Mouse (Mus musculus) heart, postnatal 14 days (tissue): ENCODE data around the gene Htr2b. TPM values are rescaled to one million over a fixed set of nuclear protein-coding genes. Genes with fewer than 3 reads are reported as not detected.

Source experiments
- DNase-seq, 2 experiments: peaks; one replicate each; pipeline ENCODE4 v3.0.0; 2021 to 2022
- intact Hi-C: fragments of 180-260 bp; cut with DNase I; formaldehyde crosslinking; loops from one replicate; pipeline ENCODE4 v1.15.1; 2025
- long read RNA-seq, 2 experiments: library from polyadenylated mRNA; stranded (forward); transcript quantifications; one replicate each; pipeline ENCODE4 v2.0.0; 2021
- total RNA-seq, 2 experiments: library from RNA; stranded (reverse); gene quantifications; 2 replicates each; pipeline ENCODE4 v1.2.3; 2021

Gene Htr2b
- under 1 TPM in 1 of 2 experiments, not detected in 1; 0.20 TPM for total RNA-seq
- long read RNA-seq, experiment 1 = 0 reads
- long read RNA-seq, experiment 2, partial matches to known transcripts = 0 of 1 reads
- long read RNA-seq, experiment 2, other reads (novel, unspliced or antisense) = 0 of 1 reads

DNA sequence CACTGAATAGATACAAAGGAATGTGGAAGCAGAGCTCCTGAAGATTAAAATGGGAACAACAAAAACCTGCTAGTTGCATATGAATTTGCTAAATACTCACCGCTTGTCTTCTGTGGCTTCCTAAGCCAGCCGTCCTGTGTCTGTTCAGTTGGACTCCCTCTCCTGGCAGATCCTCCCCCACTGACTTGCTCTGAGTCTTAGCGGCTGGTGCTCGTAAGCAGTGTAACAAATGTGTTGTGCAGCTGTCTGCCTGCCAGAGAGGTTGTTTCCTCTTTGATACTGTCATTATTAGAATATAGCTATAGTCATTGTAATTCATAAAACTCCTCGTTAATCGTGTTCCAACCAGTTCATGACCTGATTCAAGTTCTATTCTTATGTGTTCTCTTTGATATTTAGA, at the start of gene Htr2b:
Gene Htr2b, minus strand, starts transcription at position 192 of the 400 bp plus-strand sequence.
- intact Hi-C loops = no loop called here
- peak; percentile 49 to 66 for DNase-seq

GRCm38 (mm10) chr1:86161061-86161460, 49.3 kb upstream of the Htr2b start:
- intact Hi-C loops = no loop called here
- no peak for DNase-seq

DNA sequence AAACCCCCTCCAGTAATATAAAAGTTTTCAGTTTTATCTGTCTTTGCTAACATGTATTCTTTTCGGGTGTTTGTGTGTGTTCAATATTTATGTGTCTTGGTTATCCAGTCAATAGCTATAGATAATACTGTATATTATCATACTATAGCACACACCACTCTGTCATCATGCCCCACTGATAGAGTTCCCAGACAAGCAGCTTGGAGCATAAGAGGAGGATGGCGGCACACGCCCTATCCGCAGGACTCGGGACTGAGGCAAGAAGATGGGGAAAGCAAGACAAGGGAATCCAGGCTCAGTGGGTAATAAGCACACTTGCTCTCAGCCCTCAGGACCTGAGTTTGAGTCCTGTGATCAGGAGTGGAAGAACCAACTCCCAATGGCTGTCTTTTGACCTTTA, 48.7 kb upstream of the Htr2b start:
- no peak for DNase-seq
- intact Hi-C loops = no loop called here

DNA sequence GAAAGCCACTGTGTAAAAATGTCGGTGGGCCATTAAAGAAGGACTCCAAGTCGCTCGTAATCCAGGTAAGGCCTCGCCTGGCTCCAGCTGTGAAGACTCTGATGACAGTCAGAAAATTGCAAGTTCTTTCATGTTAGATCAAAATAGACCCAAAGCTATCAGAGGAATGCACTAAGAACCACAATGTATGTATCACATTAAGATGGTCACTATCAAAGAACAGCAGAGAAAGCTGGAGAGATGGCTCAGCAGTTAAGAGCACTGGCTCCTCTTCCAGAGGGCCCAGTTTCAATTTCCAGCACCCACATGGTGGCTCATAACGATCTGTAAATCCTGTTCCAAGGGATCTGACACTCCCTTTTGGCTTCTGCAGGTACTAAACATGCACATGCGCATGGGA, 48.3 kb upstream of the Htr2b start:
- intact Hi-C loops = no loop called here
- no peak for DNase-seq

DNA sequence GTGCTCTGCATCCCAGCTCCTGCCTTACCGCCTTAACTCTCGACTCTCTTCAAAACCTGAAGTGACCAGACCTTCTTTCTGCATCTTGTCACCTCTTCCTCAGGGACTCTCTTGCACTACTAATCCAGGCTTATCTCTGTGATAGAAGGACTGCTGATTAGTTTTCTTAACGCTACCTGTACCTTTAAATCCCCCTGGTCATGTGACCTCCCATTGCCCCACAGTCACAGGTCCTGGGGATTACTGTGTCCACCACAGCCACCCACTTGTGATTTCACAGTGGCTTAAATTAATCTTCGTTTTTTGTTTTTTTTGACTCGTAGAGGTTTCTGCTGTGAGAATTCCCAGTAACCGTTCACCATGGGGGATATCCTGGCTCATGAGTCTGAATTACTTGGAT, 44.8 kb upstream of the Htr2b start:
- intact Hi-C loops = no loop called here
- DNase-seq = no peak

DNA sequence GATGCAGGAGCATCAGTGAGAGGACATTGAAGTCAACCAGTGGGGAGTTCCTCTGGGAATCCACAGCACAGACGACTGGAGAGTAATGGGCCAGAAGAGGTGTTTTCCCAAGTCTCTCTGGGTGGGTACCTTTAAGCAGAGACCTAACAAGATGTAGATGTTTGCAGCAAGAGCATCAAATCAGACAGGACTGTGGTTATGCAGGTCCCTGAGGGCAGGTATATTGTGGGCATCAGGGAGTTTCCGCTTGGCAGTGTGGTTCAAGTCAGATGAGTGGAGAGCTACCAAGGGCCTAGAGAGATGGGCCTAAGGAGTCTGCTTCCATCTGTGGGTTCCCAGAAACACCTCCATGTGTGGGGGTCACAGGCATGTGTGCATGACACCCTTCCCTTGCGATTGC, 44.3 kb upstream of the Htr2b start:
- DNase-seq = no peak
- intact Hi-C loops = no loop called here

- intact Hi-C loops = no loop called here
- DNase-seq = no peak
Measured at GRCm38 (mm10) chr1:86154824-86155164, 43.0 kb upstream of the Htr2b start.

DNA sequence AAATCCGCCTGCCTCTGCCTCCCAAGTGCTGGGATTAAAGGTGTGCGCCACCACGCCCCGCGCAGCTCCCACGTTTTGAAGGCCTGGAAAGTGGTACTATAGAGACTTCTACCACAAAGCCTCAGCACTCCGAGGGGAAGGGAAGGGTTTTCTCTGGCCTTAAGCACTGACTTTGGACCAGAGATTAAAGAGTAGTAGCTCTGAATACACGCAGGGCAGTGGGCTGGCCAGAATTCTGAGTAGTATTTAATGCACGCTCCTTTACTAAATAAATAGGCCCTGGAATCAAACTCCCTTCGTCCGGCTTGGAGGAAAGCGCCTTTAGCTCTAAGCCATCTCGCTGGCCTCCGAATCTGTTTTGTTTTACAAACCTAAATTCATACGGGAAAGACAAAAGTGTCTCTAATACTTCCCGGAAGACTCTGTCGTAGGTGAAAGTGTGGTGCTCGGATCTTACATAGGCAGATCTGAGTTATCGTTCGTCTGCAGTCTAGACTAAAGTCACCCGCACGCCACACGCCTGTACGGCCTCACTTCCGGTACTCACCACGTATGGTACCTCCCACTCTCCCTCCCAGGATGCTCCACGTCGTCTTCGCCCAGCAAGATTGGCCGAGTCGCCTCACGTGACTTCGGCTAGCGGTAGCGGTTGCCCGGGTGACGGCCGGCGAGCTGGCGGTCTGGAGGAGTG, 42.5 kb upstream of the Htr2b start, which contains the start of gene Armc9:
Gene Armc9, plus strand, starts transcription at position 648 of the 691 bp plus-strand sequence.
- intact Hi-C loops = no loop called here
- DNase-seq = peak; percentile 92 to 94

DNA sequence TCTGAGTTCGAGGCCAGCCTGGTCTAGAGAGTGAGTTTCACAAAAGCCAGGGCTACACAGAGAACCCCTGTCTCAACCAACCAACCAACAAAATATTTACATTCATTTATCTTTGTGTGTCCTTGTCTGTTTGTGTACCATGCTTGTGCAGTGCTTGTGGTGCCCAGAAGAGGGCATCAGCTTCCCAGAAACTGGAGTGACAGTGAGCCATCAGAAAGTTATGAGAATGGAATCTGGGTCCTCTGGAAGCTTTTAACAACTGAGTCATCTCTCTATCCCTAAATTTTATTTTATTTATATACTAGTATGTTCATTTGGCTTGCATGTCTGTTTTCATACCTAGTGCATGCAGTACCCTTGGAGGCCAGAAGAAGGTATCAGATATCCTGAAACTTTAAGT, 40.8 kb upstream of the Htr2b start:
- peak in 1 of 2 experiments; percentile 6 for DNase-seq
- intact Hi-C loops = no loop called here

DNA sequence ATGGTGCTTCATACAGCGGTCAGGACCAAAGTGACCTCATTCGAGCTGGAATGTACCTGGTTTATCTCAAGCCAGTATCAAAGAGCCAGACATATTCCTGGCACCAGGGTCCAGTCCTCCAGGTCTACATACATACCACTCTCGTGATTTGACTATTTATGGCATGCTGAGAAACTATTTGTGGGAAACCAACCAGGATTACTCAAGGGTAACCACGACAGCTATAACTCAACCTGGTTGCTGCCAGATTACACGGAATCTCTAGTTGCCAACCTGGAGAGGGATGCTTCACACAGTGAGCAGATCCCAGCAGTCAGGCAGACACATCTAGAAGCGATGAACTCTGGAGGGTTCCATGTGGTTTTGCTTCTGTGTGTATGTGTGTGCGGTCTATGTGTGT, 39.6 kb upstream of the Htr2b start:
- intact Hi-C loops = no loop called here

DNA sequence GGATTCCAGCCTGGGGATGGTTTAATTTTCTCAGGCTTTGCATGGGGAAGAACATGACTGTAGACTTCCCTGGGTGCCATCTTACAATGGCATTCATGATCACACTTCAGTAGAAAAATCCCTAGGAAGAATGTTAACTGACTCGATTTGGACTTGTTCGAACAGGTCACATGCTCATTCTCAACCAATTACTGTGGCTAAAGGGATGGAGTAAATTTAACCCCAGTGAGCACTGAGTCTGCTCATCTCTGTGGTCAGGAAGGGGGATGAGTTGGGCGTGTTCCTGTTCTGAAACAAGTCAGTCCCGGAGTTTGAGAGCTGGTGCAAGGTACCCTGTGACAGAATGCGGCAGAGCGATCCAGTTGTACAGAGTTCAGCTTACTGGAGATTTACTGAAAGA, 39.2 kb upstream of the Htr2b start:
- no peak for DNase-seq
- intact Hi-C loops = no loop called here

More for the DNA sequence above, 39.6 kb upstream of the Htr2b start:
- DNase-seq = no peak

GRCm38 (mm10) chr1:86148161-86148560, 36.4 kb upstream of the Htr2b start:
- intact Hi-C loops = no loop called here
- DNase-seq = no peak

- peak in 1 of 2 experiments; percentile 7 for DNase-seq
- intact Hi-C loops = no loop called here
Measured at GRCm38 (mm10) chr1:86147557-86147956, 35.8 kb upstream of the Htr2b start.

DNA sequence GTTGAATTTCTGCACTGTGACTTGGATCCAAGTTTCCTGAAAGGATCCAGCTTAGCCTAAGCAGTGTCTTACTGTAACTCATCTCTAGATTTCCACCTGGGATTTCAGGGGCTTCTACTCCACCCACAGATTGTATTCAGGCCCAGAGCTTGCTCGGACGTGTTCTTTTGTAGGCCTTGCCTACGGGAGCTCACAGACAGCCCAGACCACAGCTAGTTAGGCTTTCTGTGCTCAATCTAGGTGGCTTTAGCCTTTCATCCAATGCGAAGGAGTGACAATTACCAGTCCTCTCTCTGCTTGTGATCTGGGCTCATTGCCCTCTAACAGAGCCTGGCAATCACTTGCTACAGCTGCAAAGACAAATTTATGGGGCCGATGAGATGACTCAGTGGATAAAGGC, 34.5 kb upstream of the Htr2b start:
- no peak for DNase-seq
- intact Hi-C loops = no loop called here

DNA sequence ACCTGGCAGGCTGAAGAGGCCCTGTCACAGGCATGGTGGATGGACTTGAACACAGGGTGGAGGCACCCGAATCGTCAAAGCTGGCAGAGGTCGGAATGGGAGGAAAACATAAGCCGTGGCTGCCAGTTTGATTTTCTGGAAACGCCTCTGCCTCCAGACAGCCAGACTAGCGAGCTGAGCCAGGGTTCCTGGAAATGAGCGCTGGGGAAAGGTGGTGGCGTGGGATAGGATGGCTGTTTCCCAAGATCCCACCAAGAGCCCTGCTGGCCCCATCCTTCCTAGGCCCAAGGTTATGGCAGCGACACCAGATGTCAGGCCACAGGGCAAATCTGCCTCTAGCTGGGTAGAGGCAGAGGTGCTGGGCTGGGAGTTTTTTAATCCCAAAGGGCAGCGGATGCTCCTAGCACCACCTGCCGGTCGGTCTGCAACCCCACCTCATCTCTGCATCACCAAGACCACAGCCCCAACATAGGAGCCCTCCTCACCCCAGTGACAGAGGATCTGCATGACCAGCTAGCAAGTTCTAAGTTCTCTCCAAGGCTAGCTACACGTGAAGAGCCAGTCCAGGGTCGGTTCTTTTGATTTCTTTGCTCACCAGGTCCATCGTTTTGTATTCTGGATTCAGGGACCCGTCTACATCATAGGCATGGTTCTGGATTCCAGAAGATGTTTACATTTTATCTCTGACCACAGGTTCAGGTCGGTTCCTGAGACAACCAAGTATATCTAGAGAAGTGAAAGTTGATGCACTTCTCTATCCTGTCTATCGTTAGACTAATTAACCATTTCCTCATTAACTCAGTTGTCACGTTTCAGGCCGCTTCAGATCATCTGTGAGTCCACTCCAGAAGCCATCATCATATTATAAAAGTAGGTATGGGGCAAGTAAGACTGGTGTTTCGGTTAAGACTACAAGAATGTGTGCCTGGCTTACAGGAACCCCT, 32.5 kb upstream of the Htr2b start:
- intact Hi-C loops = loop anchor here (5.0 kb wide), 1 partner anchor 82 kb away; the partner anchor contains the start of gene Psmd1
- DNase-seq = peak in 1 of 2 experiments; percentile 10

GRCm38 (mm10) chr1:86143165-86143564, 31.4 kb upstream of the Htr2b start:
- intact Hi-C loops = loop anchor here (5.0 kb wide), 1 partner anchor 81 kb away; the partner anchor contains the start of gene Psmd1
- DNase-seq = no peak

GRCm38 (mm10) chr1:86141081-86141480, 29.3 kb upstream of the Htr2b start:
- DNase-seq = no peak
- intact Hi-C loops = loop anchor here (5.0 kb wide), 1 partner anchor 79 kb away; the partner anchor contains the start of gene Psmd1

DNA sequence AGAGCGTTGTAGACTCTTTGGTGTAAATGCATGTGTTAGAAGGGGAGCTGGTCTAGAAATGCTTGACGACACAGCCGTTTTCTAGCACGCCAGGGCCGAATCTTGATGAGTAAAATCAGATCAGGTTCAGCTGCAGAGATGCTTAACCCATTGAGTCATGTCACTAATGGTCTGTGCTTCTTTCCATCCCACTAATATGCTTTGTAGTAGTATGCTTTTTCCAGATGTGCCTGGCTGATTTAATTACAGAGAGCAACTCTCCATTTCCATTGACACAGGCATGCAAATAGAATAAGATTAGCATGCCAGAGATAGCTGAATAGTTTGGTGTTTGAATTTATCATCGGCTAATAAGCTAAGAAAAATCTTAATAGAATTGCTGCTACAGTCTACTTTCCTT, 23.5 kb upstream of the Htr2b start:
- no peak for DNase-seq
- intact Hi-C loops = no loop called here

GRCm38 (mm10) chr1:86133337-86133736, 21.6 kb upstream of the Htr2b start, which contains the start of gene Gm21972:
Gene Gm21972 (plus strand): TSS chr1:86133637.
- no peak for DNase-seq
- intact Hi-C loops = no loop called here

DNA sequence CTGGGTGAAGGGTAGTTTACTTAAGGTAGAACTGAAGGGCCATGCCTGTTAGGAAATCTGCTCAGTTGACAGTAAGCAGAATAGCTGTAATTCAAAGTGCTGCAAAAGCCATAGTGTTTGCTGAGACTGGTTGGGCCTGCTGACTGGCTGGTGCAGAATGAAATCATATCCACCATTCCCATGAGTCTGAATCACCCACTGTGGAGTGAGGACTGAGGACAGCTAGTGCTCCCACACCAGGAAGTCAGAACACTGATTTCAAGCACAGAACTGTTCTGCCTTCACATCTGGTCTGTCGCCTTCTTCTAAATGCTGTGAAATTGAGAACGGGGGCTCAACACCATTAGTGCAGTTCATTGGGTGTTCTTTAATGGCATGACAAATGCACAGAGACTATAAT, 14.3 kb upstream of the Htr2b start:
- intact Hi-C loops = no loop called here

GRCm38 (mm10) chr1:86119549-86119948, 7.8 kb upstream of the Htr2b start:
- intact Hi-C loops = no loop called here
- DNase-seq = no peak

More for the DNA sequence above, 14.3 kb upstream of the Htr2b start:
- no peak for DNase-seq
